Mouse (Mus musculus): ENCODE measurements around the gene Zswim7. TPM values are rescaled to one million over a fixed set of nuclear protein-coding genes. Genes with fewer than 3 reads are reported as not detected.
A peak's percentile ranks its signal among the peaks of the same experiment; 100 is the strongest.
"Not testable (repeated sequence)": the region's sequence is repeated elsewhere in the genome, so short reads cannot be mapped to it uniquely, and the experiment has no call there.

Zswim7 gene
- polyA plus RNA-seq, 1 experiment: 7.8 TPM

DNA sequence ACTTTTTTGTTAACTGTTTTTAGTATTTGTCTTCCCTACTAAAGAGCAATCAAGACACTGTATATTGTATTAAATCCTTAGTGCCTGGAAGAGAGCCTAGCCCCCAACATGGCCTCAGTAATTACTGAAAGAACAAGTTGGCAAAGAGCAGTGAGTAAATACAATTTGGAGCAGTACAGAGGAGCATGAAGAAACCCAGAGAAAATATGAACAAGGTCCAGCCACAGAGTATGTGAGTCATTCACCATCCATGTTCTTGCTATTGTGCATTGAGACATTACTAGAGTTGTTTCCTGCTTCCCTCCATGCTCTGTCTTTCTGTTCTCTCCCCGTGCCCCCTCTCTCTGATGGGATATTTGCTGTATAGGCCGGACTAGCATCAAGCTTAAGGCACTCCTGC is 12.9 kb upstream of the Zswim7 start:
- 75% methylated on average over 2 of the region's 2 CpGs for WGBS
- H3K4me1 ChIP-seq (ENCODE audit: control insufficient read depth, insufficient read depth, low read length): no peaks in the 10 kb centered on the region
- no peak overlapping the region for H3K4me3 ChIP-seq (replicated peaks; ENCODE audit: control insufficient read depth, low read depth, low read length)
- no peak overlapping the region for H3K27ac ChIP-seq (ENCODE audit: control insufficient read depth, insufficient read depth, low read depth, low read length, poor library complexity)
- no peak for TF ChIP-seq CTCF (IDR thresholded peaks at IDR 0.05; ENCODE audit: control insufficient read depth, insufficient read depth, low read length)
- no peak for TF ChIP-seq POLR2A (IDR thresholded peaks at IDR 0.05; ENCODE audit: borderline replicate concordance, control insufficient read depth, low read depth, low read length)

DNA sequence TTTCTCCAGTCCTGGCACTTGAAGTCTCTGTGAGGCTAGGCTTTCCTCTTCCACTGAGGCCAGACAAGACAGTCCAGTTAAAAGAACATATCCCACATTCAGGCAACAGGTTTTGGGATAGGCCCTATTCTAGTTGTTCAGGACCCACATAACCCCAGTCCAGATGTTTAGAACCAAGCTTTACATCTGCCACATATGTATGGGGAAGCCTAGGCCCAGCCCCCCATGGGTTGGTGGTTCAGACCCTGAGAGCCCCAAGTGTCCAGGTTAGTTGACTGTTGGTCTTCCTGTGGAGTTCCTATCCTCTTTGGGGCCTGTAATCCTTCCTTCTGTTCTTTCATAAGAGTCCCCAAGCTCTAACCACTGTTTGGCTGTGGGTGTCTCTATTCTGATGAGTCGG is 6.5 kb upstream of the Zswim7 start:
- H3K4me3 ChIP-seq (replicated peaks; ENCODE audit: control insufficient read depth, low read depth, low read length): no peak overlapping the region
- TF ChIP-seq CTCF (IDR thresholded peaks at IDR 0.05; ENCODE audit: control insufficient read depth, insufficient read depth, low read length): no peak
- no peak for TF ChIP-seq POLR2A (IDR thresholded peaks at IDR 0.05; ENCODE audit: borderline replicate concordance, control insufficient read depth, low read depth, low read length)
- H3K4me1 ChIP-seq (ENCODE audit: control insufficient read depth, insufficient read depth, low read length): no peaks in the 10 kb centered on the region
- 81% methylated on average over 1 of the region's 1 CpGs for whole genome bisulfite sequencing
- H3K27ac ChIP-seq (ENCODE audit: control insufficient read depth, insufficient read depth, low read depth, low read length, poor library complexity): no peak overlapping the region

- H3K4me1 ChIP-seq (ENCODE audit: control insufficient read depth, insufficient read depth, low read length): no peaks in the 10 kb centered on the region
- no peak overlapping the region for H3K4me3 ChIP-seq (replicated peaks; ENCODE audit: control insufficient read depth, low read depth, low read length)
- H3K27ac ChIP-seq (ENCODE audit: control insufficient read depth, insufficient read depth, low read depth, low read length, poor library complexity): no peak overlapping the region
- TF ChIP-seq CTCF (IDR thresholded peaks at IDR 0.05; ENCODE audit: control insufficient read depth, insufficient read depth, low read length): no peak
- TF ChIP-seq POLR2A (IDR thresholded peaks at IDR 0.05; ENCODE audit: borderline replicate concordance, control insufficient read depth, low read depth, low read length): no peak
- WGBS: 62% methylated on average over 8 of the region's 8 CpGs
Observed at GRCm38 (mm10) chr11:62285020-62285419, 3.8 kb upstream of the Zswim7 start.

- 88% methylated on average over 3 of the region's 3 CpGs for WGBS
- H3K4me3 ChIP-seq (replicated peaks; ENCODE audit: control insufficient read depth, low read depth, low read length); H3K27ac ChIP-seq (ENCODE audit: control insufficient read depth, insufficient read depth, low read depth, low read length, poor library complexity); H3K4me1 ChIP-seq (ENCODE audit: control insufficient read depth, insufficient read depth, low read length): not testable (repeated sequence)
Observed at GRCm38 (mm10) chr11:62284020-62284419, 2.8 kb upstream of the Zswim7 start.

GRCm38 (mm10) chr11:62281601-62281997 is 424 bp upstream of the Zswim7 start:
- Histone ChIP-seq H3K4me3 (replicated peaks; ENCODE audit: control insufficient read depth, low read depth, low read length) (peak overlapping the region; percentile 89), H3K4me1 (ENCODE audit: control insufficient read depth, insufficient read depth, low read length) (no peaks in the 10 kb centered on the region), H3K27ac (ENCODE audit: control insufficient read depth, insufficient read depth, low read depth, low read length, poor library complexity) (peak overlapping the region; percentile 97)
- TF ChIP-seq CTCF (IDR thresholded peaks at IDR 0.05; ENCODE audit: control insufficient read depth, insufficient read depth, low read length) (no peak), POLR2A (IDR thresholded peaks at IDR 0.05; ENCODE audit: borderline replicate concordance, control insufficient read depth, low read depth, low read length) (no peak)
- WGBS: under 1% methylated on average over 56 of the region's 57 CpGs

DNA sequence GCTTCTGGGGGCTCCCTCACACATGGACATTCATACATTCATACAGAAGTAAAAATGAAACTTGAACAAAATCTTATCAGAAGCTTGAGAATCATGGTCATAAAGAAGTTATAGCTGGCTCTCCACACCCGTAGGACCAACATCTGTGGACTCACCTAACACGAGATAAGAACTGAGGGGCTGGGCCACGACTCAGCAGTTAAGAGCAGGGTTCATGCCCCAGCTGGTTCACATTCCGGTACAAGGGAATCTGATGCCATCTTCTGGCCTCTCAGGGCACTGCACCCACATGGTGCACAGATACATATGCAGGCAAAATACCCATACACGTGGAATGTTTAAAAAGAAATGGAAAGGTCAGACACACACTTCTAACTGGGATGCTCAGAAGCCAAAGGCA is 3.1 kb downstream of the Zswim7 start:
- Histone ChIP-seq H3K4me1 (ENCODE audit: control insufficient read depth, insufficient read depth, low read length) (no peaks in the 10 kb centered on the region), H3K4me3 (replicated peaks; ENCODE audit: control insufficient read depth, low read depth, low read length) (no peak overlapping the region), H3K27ac (ENCODE audit: control insufficient read depth, insufficient read depth, low read depth, low read length, poor library complexity) (no peak overlapping the region)
- TF ChIP-seq POLR2A (IDR thresholded peaks at IDR 0.05; ENCODE audit: borderline replicate concordance, control insufficient read depth, low read depth, low read length): no peak
- peak; percentile 84 for TF ChIP-seq CTCF (IDR thresholded peaks at IDR 0.05; ENCODE audit: control insufficient read depth, insufficient read depth, low read length)
- 13% methylated on average over 5 of the region's 5 CpGs for WGBS

DNA sequence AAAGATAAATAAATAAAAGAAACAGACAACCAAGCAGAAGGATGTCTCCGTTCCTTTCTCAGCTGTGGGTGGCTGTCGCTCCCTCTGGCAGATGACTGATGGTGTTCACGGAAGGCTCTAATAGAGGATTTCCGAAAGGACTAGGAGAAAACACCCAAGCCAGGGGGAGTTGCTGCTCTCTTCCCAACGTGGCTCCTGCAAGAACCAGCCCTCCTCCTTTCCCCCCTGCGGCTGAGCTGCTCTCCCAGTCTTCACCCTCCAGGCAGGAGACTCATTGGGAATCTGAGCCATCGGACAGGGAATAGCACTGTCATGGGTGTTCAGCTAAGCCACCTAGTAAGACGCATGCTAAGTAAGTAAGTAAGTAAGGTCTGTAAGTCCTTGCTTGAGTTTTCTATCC is 4.1 kb downstream of the Zswim7 start:
- no peak for TF ChIP-seq POLR2A (IDR thresholded peaks at IDR 0.05; ENCODE audit: borderline replicate concordance, control insufficient read depth, low read depth, low read length)
- no peak for TF ChIP-seq CTCF (IDR thresholded peaks at IDR 0.05; ENCODE audit: control insufficient read depth, insufficient read depth, low read length)
- Histone ChIP-seq H3K27ac (ENCODE audit: control insufficient read depth, insufficient read depth, low read depth, low read length, poor library complexity) (no peak overlapping the region), H3K4me1 (ENCODE audit: control insufficient read depth, insufficient read depth, low read length) (no peaks in the 10 kb centered on the region), H3K4me3 (replicated peaks; ENCODE audit: control insufficient read depth, low read depth, low read length) (no peak overlapping the region)
- WGBS: 86% methylated on average over 8 of the region's 8 CpGs

- 71% methylated on average over 5 of the region's 5 CpGs for WGBS
- no peak for TF ChIP-seq CTCF (IDR thresholded peaks at IDR 0.05; ENCODE audit: control insufficient read depth, insufficient read depth, low read length)
- Histone ChIP-seq H3K27ac (ENCODE audit: control insufficient read depth, insufficient read depth, low read depth, low read length, poor library complexity) (no peak overlapping the region), H3K4me3 (replicated peaks; ENCODE audit: control insufficient read depth, low read depth, low read length) (no peak overlapping the region), H3K4me1 (ENCODE audit: control insufficient read depth, insufficient read depth, low read length) (no peaks in the 10 kb centered on the region)
Observed at GRCm38 (mm10) chr11:62270851-62271250, 10.3 kb downstream of the Zswim7 start.

DNA sequence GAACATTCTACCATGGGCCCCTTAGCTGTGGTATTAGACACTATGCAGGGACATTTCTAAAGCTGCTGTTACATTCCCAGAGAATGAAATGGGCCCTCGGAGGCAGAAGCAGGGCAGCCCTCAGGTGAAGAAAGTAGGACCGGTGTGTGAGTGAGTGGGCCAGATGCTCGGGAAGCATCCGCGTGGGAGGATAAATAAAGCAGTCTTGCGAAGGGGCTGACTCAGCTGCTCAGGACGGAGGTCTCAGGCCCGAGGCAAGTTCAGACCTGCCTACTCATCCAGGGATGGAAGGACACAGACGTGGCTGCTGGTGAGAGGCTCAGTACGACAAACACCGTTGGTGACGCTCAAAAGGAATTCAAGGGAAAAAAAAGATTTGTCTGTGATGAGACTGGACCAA is 12.1 kb downstream of the Zswim7 start:
- H3K4me3 ChIP-seq (replicated peaks; ENCODE audit: control insufficient read depth, low read depth, low read length): no peak overlapping the region

More for the DNA sequence above, 12.1 kb downstream of the Zswim7 start:
- TF ChIP-seq POLR2A (IDR thresholded peaks at IDR 0.05; ENCODE audit: borderline replicate concordance, control insufficient read depth, low read depth, low read length) (no peak), CTCF (IDR thresholded peaks at IDR 0.05; ENCODE audit: control insufficient read depth, insufficient read depth, low read length) (no peak)
- Histone ChIP-seq H3K4me1 (ENCODE audit: control insufficient read depth, insufficient read depth, low read length) (no peaks in the 10 kb centered on the region), H3K27ac (ENCODE audit: control insufficient read depth, insufficient read depth, low read depth, low read length, poor library complexity) (no peak overlapping the region)
- 89% methylated on average over 12 of the region's 12 CpGs for WGBS
